Mouse (Mus musculus): ENCODE measurements at regions not wholly inside any gene's neighbourhood (a gene's known extent, or its start where the extent isn't known, plus 50 kb on each side); places are given as distances from the start of the nearest gene placed in this dataset.
"Not testable (repeated sequence)": the region's sequence is repeated elsewhere in the genome, so short reads cannot be mapped to it uniquely, and the experiment has no call there.

DNA sequence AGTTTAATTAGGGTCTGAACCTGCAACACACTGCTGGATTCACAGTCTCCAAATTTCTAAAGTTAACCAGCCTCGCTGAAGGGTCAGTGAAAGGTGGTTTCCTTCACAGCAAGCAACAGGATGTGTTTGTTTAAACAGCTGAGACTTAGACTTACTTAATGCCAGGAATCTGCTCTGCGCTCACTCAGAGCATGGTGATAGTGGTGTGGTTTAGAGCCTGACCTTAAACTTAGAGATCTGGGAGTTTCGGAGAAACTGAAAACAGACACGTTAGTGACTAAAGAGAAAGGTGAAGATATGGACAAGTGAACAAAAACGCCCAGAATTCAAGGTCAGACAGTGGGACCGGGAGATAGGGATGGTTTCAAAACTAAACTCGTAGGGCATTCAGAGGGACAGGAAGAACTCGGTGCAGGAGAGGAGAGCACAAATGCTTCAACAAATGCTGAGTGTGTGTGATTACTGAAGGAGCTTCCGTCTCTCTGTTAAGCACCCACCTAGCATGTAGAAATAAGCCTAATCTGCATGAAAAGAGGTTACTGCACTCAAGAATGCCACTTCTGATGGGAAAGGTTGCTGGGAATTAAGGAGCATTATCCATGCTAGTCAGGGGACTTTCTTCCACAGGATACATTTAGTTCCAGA lies 97.2 kb upstream of the Ifngr1 start:
- DNase-seq (ENCODE audit: low spot score): no peak

DNA sequence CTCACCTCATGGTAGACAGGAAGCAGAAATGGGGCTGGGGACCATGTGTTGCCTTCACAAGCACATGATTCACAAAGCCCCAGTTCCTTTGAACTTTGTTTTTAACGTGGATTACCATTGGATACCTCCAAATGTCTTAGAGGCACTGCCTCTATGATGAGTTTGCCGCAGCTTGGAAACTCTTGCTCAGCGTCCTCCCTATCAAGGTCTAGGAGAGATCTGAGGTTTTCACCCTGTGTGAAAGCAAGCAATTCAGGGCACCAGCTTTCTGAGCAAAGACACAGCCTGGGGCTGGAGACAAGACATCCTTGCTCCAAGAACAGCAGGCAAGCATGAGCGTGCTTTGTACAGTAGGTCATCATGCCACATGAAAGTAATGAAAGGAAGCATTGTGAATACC lies 93.6 kb upstream of the Ifngr1 start:
- no peak for DNase-seq (ENCODE audit: low spot score)

DNA sequence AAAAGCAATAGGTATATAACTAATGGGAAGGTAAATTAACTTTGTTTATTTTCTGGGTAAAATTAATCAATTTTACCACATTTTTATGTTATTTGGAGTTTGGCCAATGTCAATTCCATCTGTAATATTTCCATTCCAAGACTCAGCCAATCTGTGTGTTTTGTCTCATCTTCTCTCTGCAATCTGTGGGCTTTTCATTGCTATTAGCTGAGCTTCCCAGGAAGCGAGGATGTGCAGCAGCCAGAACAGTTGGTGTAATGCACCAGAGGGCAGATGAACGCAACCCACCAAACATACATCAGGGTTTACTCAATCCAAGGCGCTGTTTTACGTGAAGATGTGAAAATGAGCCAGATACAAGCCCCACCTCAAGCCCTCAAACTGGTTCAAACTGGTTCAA lies 88.9 kb upstream of the Ifngr1 start:
- no peak for DNase-seq (ENCODE audit: low spot score)

DNA sequence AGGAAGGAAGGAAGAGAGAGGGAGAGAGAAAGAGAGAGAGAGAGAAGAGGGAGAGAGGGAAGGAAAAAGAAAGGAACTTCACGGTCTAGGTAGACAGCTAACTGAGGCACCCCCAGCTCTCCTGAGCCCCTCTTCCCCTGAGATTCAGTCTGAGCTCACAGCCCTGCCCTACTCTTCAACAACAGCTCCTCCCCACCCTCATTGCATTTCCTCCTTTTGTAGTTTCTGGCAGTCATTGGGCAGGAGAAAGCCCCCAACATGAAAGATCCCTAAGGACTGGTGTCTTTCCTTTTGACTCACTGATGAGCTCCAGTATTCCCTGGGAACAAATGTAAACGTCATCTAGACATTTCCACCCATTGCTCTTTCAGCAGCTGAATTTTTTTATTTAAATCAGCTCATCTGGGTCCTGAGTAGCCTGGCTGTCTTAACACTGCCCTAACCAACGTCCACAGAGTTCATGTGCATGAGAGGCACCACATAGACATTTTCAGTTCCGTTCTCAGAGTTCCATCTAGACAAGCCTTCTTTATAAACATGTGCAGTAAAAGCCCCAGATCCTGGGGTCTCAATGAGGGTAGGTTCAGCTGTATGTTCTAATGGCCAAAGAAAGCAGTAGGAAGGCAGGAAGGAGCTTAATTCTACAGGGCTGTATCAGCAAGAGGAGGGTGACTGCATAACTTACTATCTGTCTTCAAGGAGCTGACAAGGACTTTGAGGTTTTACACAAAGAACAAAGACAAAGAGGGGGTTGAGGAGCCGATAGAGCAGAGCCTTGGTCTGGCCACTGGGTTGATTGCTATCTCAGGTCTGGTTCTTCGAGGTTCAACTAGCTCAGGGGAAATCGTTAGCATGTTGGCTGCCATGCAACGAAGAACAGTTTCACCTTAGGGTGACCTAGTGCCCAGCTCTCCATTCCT lies 87.6 kb upstream of the Ifngr1 start:
- no peak for DNase-seq (ENCODE audit: low spot score)

DNA sequence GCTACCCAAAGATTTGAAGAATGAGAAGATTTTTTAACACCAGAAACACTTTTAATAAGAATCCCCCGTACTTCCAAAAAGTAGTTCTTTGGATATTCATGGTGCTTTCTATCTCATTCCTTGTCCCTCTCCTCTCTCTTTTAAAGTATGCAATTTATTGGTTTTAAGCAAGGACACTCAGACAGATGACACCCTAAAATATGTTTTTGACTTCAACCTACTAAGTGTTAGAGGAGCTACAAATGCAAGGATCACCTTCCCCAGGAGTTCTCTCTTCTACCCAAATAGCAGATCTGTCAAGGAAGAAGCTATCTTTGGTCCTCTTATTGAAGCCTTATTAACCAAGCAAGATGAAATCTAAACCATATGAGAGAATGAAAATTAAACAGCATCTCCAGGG lies 86.6 kb upstream of the Ifngr1 start:
- no peak for DNase-seq (ENCODE audit: low spot score)

DNA sequence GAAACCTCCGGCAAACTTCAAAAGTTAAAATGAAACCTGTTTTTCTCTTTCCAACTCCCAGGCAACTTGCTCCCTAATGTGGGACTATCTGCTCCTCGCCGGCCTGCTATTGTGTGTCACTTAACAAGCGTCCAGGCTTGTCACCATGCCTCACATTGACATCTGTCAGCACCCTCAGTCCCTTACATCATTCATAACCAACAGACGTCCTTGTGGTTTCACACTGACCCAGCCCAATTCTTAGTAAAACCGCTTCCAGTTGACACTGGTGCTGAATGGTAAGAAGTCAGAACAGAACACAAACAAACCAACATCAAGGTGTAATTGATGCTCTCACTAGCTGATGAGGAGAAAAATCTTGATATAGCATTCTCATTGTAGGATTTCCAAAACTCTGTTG lies 85.8 kb upstream of the Ifngr1 start:
- DNase-seq (ENCODE audit: low spot score): no peak

DNA sequence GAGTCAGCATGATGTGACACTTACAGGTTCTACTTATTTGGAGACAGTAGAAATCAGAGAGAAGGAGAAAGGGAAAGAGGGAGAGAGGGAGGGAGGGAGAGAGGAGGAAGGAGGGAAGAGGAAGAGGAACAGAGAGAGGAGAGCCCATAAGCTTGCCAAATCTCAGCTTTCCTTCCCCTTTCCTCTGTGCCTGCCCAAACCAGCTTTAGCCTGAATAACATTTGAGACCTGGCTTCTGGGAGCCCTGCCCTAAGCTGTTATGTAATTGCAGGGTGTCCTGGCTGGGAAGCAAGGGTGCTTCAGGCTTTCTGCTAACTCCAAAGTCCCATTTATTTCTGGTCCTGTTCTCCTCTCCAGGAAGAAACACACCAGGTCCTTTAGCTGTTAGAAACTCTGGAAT lies 85.3 kb upstream of the Ifngr1 start:
- no peak for DNase-seq (ENCODE audit: low spot score)

DNA sequence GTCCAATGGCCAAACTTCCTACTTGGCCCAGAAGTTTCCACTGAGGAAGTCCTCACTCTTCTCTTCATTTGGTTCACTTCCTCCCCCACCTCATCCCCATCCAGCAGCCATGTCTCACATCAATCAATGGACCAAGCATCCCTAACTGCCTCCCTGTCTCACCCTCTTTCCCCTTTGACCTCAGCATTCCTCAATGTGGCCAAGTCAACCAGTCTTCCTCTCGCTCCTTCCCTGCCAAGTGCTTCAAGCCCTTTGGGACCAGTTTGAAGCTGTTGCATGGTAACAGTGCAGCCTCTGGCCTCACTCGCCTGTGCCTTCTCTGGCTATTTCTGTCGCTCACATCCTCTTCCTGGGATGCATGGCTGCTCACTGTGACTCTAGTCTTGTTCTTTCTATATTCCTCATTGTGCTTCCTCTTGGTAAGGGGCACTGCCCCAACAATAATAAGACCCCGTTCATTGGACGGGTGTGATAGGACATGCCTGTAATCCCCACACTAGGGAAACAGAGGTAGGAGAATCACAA lies 83.5 kb upstream of the Ifngr1 start:
- no peak for DNase-seq (ENCODE audit: low spot score)

DNA sequence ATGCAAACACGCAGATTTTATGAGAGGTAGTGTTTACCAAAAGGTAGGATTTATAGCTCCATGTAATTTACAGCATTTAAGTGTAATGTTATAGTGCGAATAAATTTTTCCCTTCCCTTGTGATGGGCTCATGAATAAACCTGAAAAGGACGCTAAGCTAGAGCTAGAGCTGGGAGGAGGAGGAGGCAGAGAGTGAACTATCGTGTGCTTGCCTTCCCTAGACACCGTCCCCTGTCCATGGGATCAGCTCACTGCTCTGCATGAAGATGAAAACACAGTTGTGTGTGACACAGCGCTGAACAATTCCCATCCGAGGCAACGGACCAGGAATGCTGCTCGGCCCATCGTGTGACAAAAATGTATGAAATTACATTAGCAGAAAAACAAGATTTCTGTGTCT lies 81.7 kb upstream of the Ifngr1 start:
- no peak for DNase-seq (ENCODE audit: low spot score)

DNA sequence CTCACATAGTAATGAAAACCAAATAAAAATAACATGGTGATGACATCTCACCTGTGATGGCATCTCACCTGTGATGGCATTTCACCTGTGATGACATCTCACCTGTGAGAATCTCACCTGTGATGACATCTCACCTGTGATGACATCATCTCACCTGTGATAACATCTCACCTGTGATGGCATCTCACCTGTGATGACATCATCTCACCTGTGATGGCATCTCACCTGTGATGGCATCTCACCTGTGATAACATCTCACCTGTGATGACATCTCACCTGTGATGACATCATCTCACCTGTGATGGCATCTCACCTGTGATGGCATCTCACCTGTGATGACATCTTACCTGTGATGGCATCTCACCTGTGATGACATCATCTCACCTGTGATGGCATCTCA lies 77.4 kb upstream of the Ifngr1 start:
- DNase-seq (ENCODE audit: low spot score): not testable (repeated sequence)

DNA sequence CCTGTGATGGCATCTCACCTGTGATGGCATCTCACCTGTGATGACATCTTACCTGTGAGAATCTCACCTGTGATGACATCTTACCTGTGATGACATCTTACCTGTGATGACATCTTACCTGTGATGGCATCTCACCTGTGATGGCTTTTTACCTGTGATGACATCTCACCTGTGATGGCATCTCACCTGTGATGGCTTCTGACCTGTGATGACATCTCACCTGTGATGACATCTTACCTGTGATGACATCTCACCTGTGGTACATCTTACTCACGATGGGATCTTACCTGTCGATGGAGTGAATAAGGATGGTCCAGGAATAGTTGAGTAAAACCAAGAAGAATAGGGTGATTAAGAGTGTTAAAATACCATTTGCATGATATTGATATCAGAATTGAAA lies 76.9 kb upstream of the Ifngr1 start:
- no peak for DNase-seq (ENCODE audit: low spot score)

DNA sequence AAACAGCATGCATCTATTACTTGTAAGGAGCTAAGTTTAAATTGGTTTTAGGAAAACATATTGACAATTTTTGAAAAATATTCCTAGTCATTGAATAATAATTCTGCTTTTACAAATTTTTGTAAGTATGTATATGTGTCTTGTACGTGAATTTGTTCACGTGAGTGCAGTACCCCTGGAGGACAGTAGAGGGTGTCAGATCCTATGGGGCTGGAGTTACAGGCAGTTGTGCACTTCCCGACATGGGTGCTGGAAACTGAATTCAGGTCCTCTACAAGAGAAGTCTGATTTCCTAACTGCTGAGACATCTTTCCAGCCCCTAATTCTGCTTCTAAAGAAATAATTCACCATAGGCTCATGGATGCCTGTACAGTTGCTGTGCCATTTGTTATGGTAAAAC lies 75.7 kb upstream of the Ifngr1 start:
- DNase-seq (ENCODE audit: low spot score): no peak

DNA sequence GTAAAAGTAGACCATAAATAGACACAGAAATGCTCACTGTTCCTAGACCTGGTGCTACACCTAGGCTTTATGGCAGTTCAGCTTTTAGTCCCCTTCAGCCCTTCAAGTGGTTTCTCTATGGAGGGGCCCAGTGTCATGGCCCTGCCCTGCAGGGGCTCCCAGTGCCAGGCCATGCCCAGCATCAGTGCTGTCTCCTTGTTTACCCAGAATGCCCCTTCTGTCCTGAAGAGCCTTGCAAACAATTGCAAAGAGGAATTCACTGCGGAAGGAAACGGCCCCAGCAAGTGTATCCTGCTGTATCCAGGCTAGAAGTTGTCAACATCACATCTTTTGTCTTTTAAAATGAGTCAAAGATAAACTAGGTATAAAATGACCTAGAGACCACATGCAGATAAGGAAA lies 74.7 kb upstream of the Ifngr1 start:
- no peak for DNase-seq (ENCODE audit: low spot score)

DNA sequence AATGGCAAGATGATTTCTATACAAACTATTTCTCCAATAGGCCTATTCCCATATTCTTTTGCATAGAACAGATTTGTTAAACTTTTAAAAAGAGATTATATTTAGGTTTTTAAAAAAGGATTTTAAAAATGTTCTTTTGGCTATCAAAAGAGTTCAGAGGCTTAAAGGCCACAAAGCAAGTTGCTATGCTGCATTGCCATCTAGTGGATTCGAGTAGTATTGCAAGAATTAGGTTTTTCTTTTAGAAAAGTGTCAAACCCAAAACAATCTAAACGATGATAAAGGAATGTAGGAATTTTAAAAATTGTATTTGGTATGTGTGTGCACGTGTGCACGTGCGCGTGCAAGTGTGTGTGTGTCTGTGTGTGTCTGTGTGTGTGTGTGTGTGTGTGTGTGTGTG lies 73.0 kb upstream of the Ifngr1 start:
- no peak for DNase-seq (ENCODE audit: low spot score)

DNA sequence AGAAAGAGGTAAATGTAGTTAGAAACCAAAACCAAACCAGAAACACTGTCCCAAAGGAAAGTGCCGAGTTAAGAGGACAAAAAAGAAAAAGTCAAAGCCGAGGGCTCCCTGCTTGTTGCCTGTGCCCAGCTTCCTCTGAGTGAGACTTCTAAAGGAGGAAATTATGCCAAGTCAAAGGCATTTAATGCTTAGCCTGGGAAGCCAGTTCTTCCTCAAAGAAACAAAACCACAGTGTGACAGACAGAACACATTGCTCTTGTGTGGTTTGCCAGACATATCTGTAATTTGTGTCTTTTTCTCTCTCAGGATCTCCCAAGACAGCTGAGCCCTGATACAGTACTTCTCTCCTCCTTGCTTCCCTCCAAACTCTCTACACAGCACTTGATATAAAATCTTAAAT lies 69.6 kb upstream of the Ifngr1 start:
- DNase-seq (ENCODE audit: low spot score): no peak

DNA sequence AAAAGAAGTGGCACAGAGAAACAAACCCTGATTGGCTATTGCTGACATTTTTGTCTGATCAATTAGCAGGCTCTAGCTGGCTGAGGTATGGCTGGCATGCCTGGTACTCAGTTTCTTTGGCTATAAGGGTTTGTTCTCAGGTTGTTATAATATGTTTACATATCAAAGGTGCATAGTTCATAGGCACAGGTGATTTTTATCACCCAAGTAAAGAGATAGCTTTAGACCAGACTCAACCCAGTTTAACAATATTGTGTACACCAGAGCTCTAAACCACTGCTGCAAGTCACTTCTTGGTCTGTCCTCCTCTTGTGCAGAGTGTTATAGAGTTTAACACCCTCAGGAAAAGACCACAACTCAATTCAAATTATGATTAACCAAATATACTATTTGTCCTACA lies 65.8 kb upstream of the Ifngr1 start:
- DNase-seq (ENCODE audit: low spot score): no peak

DNA sequence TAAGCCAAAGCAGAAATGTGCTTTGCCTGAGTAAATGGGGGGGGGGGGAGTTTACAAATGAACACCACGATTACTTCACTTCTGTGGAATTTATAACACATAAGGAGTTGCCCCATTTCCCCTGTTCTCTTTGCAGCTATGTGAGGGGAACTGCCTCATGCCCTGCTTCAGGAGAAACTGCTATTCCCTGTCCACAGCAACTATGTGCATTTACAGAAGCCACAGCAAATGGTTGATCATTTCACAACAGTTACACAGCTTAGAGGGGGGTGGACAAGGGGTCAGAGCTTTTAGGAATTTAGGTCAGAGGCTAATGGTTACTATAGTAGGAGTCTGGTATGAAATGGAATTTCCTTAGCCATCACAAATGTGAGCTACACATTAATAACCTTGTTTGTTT lies 65.4 kb upstream of the Ifngr1 start:
- DNase-seq (ENCODE audit: low spot score): no peak

DNA sequence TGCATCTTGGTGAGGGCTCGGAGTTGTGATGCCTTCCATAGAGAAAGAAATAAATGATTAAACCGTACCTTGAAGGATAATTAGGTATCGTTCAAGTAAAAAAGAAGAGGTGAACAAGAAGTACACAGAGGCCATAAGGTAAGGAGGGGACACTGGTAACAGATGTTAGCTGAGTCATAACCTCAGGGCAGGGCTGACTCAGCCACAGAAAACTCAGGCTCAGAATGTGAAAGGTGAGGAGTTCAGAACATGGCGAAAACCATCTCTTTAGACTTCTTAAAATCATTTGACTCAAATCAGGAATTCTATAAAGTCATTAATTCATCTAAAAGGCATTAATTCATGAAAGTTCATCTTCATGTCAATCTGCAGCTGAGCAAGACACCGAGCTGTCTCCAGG lies 62.1 kb upstream of the Ifngr1 start:
- DNase-seq (ENCODE audit: low spot score): no peak

DNA sequence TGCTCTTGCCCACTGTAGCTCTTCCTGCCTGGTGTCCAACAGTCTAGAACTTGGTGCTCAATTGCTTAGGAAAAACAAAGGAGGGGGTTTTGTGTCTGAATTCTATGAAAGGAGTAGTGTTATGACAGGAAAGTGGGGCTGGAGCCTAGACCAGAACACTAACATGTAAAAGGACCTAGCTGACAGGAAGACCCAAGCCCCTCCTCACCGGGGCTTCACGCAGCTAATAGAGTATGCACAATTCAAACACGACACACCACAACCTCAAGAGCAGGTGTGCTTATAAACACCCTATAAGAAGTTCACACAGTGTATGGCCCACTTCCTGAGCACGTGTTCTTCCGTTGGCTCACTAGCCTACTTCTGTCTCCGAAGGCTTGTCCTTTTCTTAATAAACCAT lies 61.7 kb upstream of the Ifngr1 start:
- no peak for DNase-seq (ENCODE audit: low spot score)

DNA sequence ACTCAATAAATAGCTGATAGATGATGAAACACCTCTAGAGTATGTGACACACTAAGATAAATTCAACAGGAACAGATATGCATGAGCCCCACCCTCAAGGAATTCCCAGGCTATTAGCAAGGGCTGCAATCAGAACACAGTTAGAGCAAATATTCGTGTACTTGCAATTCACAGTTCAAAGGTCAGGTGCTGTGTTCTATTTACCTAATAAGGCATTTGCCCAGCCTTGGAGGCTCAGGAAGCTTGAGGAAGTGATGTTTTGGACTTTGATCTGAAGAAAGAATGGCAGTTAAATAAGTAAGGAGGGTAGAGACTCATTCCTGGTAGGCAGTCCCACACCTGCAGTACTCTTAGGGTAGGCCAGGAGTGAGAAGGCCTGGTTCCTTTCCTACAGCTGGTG lies 60.3 kb upstream of the Ifngr1 start:
- DNase-seq (ENCODE audit: low spot score): no peak

DNA sequence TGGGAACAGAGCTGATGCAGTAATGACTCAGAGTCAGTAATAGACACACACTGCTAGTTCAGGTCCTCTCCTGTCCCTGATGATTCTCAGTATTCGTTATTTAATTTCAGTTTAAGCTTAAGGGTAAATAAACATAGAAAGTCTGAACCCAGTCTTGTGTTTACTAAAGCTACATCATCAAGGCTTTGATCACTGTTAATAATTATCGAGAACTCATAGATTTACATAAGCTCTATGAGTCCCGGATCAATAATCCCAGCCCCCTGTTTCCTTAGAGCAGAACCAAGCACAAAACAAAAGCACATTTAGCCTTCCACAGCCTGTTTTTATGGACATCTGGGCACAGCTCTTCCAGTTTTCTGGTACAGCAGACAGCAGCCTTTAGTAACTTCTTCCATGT lies 59.0 kb upstream of the Ifngr1 start:
- DNase-seq (ENCODE audit: low spot score): no peak

DNA sequence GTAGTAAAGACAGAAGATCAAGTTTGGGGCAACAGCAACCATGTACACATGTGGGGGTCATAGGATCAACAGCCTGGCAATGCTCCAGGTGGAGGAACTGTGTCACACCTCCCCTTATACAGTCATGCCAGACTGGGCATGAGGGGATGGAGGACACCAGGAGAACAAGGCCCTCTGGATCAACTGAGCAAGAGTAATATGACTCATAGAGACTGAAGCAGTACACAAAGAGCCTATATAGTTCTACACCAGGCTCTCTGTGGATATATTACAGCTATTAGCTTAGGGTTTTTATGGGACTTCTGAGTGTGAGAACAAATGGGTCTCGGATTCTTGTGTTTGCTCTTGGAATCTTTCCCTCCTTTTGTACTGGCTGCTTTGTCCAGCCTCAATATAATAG lies 57.9 kb upstream of the Ifngr1 start:
- no peak for DNase-seq (ENCODE audit: low spot score)
